ENCODE assay signal across 9 mouse cellular contexts in the genomic region with DNA sequence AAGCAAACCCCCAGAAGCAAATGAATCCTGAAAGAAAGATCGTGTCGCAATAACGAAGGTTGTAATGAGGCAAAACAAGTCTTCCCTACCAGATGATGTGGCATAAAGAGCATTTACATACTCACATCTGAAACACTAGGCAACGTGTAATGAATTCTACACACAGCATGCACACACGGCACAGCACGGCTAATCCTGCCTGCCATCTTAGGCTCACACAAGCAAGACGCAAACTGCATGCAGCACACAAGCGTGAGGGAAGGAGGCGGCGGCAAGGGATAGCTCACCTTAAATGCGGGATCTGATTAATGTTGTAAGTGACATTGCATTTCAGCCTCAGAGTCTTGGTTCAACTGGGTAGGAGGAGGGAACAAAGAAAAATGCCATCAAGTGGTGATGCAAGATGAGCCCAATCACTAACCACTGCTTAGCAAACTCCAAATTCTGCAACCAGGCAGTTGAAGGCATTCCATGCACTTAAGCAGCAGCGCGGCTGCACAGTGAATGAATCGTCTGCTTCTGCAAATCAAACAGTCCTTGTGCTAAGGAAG. TPM values are rescaled to one million over a fixed set of nuclear protein-coding genes. Genes with fewer than 3 reads are reported as not detected.
DNase-seq lines count a peak whose midpoint lies in the region; ATAC-seq and TF ChIP-seq lines count a peak whose summit lies in the region.
"Had no signal": no experiment of that assay in that cellular context is flagged by ENCODE, and none has a peak within 500 bp of the region (broad histone marks: within the 10 kb centered on the region; RNA-seq: fewer than 3 reads in every experiment).

No protein-coding gene starts in this region.

- no peaks in the 10 kb centered on the region for H3K27me3 ChIP-seq in heart, embryonic 14.5 days (ENCODE audit: control insufficient read depth, insufficient read depth, low read length)
- H3K27me3 ChIP-seq in forebrain, embryonic 15.5 days: no peaks in the 10 kb centered on the region
- H3K27me3 ChIP-seq in midbrain, embryonic 15.5 days (replicated peaks): no peaks in the 10 kb centered on the region
- no peaks in the 10 kb centered on the region for H3K27me3 ChIP-seq in thymus, adult 2 months (ENCODE audit: control insufficient read depth, insufficient read depth, low read length)

- DNase-seq in heart, adult 8-10 months (ENCODE audit: low spot score): no peak
- peak; percentile 94 for DNase-seq in brain, embryonic 14.5 days (ENCODE audit: low read depth)
- DNase-seq in thymus, adult 2 months: no peak

- peak overlapping the region; percentile 57 for H3K4me2 ChIP-seq in heart, embryonic 14.5 days (ENCODE audit: low read length)
- H3K4me2 ChIP-seq in forebrain, embryonic 15.5 days (replicated peaks): peak overlapping the region; percentile 50
- peak overlapping the region; percentile 52 for H3K4me2 ChIP-seq in midbrain, embryonic 15.5 days

- H3K27ac ChIP-seq in heart, embryonic 14.5 days (replicated peaks in 1 of 2; ENCODE audit: control insufficient read depth in 1 of 2, insufficient read depth in 1 of 2, low read depth in 2 of 2, low read length in 2 of 2): peak overlapping the region; percentile 13 to 67
- peak overlapping the region; percentile 94 for H3K27ac ChIP-seq in forebrain, embryonic 15.5 days (replicated peaks)
- peak overlapping the region; percentile 95 for H3K27ac ChIP-seq in midbrain, embryonic 15.5 days
- no peak overlapping the region for H3K27ac ChIP-seq in thymus, adult 2 months (ENCODE audit: control insufficient read depth, insufficient read depth, low read length)

- peak; percentile 39; the same call in 1 of the 2 replicates for TF ChIP-seq POLR2A in brain, embryonic 14.5 days (IDR thresholded peaks at IDR 0.05; ENCODE audit: borderline replicate concordance, extremely low read depth, insufficient read depth, insufficient read length, poor library complexity, severe bottlenecking)
- TF ChIP-seq POLR2A in thymus, adult 2 months (IDR thresholded peaks at IDR 0.05; ENCODE audit: control insufficient read depth, extremely low read depth, insufficient read depth, low read length, poor library complexity): no peak

- ATAC-seq in heart, embryonic 14.5 days (ENCODE audit: insufficient number of reproducible peaks, insufficient read depth, low FRiP score, low read depth): no peak
- peak; percentile 81 for ATAC-seq in forebrain, embryonic 15.5 days (replicated peaks)
- ATAC-seq in midbrain, embryonic 15.5 days (replicated peaks): peak; percentile 82
- ATAC-seq in erythroblast, adult 5-6 weeks (replicated peaks; ENCODE audit: low FRiP score, poor library complexity, severe bottlenecking): no peak
- no peak for ATAC-seq in erythroid progenitor cell, adult 5-6 weeks (replicated peaks; ENCODE audit: low FRiP score, poor library complexity, severe bottlenecking)

- 44% methylated on average over 14 of the region's 14 CpGs for WGBS in heart, embryonic 14.5 days
- WGBS in forebrain, embryonic 15.5 days: 10% methylated on average over 14 of the region's 14 CpGs
- 10% methylated on average over 14 of the region's 14 CpGs for WGBS in midbrain, embryonic 15.5 days
- 93% methylated on average over 14 of the region's 14 CpGs for WGBS in thymus, adult 2 months

- no peaks in the 10 kb centered on the region for H3K9me3 ChIP-seq in heart, embryonic 14.5 days (ENCODE audit: control insufficient read depth, low read length)
- H3K9me3 ChIP-seq in forebrain, embryonic 15.5 days: no peaks in the 10 kb centered on the region
- no peaks in the 10 kb centered on the region for H3K9me3 ChIP-seq in midbrain, embryonic 15.5 days
- H3K9me3 ChIP-seq: G1E had no signal

- TF ChIP-seq CTCF in brain, embryonic 14.5 days (IDR thresholded peaks at IDR 0.05; ENCODE audit: borderline replicate concordance, extremely low read depth, insufficient read depth, insufficient read length): no peak
- no peak for TF ChIP-seq CTCF in thymus, adult 2 months (IDR thresholded peaks at IDR 0.05; ENCODE audit: borderline replicate concordance, control insufficient read depth, extremely low read depth, insufficient read depth, low read length, poor library complexity)

- H3K36me3 ChIP-seq in heart, embryonic 14.5 days (ENCODE audit: control insufficient read depth, insufficient read depth, low read length): no peaks in the 10 kb centered on the region
- H3K36me3 ChIP-seq in forebrain, embryonic 15.5 days: no peaks in the 10 kb centered on the region
- no peaks in the 10 kb centered on the region for H3K36me3 ChIP-seq in midbrain, embryonic 15.5 days (replicated peaks)
- H3K36me3 ChIP-seq in thymus, adult 2 months (ENCODE audit: control insufficient read depth, insufficient read depth, low read length): no peaks in the 10 kb centered on the region
- H3K36me3 ChIP-seq: G1E had no signal

- peak overlapping the region; percentile 63 for H3K9ac ChIP-seq in heart, embryonic 14.5 days (ENCODE audit: low read length)
- peak overlapping the region; percentile 46 for H3K9ac ChIP-seq in forebrain, embryonic 15.5 days (replicated peaks)
- H3K9ac ChIP-seq in midbrain, embryonic 15.5 days: peak overlapping the region; percentile 67

- peaks cover 31 to 67% of the 10 kb centered on the region in 2 experiments for H3K4me1 ChIP-seq in heart, embryonic 14.5 days (ENCODE audit: control insufficient read depth in 2 of 2, insufficient read depth in 2 of 2, low read length in 2 of 2)
- H3K4me1 ChIP-seq in forebrain, embryonic 15.5 days: peaks cover 60% of the 10 kb centered on the region
- peaks cover 44% of the 10 kb centered on the region for H3K4me1 ChIP-seq in midbrain, embryonic 15.5 days
- no peaks in the 10 kb centered on the region for H3K4me1 ChIP-seq in thymus, adult 2 months (replicated peaks; ENCODE audit: control insufficient read depth, insufficient read depth, low read length)

- H3K4me3 ChIP-seq in heart, embryonic 14.5 days (ENCODE audit: control insufficient read depth in 1 of 2, insufficient read depth in 1 of 2, low read depth in 1 of 2, low read length in 2 of 2): peak overlapping the region; percentile 1 to 12; a peak in 3 of 4 replicates
- peak overlapping the region; percentile 35 for H3K4me3 ChIP-seq in forebrain, embryonic 15.5 days
- peak overlapping the region; percentile 44 for H3K4me3 ChIP-seq in midbrain, embryonic 15.5 days
- no peak overlapping the region for H3K4me3 ChIP-seq in thymus, adult 2 months (ENCODE audit: control insufficient read depth, insufficient read depth, low read length)

RNA-seq across cellular contexts. Expression of a gene that starts 20.6 kb away (rescaled TPM):
- polyA plus RNA-seq in heart, embryonic 14.5 days (2014; fragmentation: Nextera tagmentation; extraction: Ambion mirVana): 32.9 and 34.2 TPM in 2 replicates
- 10 to 100 TPM; 38.8 to 42.4 (median 40.8) TPM for total RNA-seq in heart, adult 8-10 months (2022)
- 8.3 and 15.0 TPM in 2 replicates for polyA plus RNA-seq in brain, embryonic 14.5 days (2012; rRNA removed)
- polyA plus RNA-seq in forebrain, embryonic 15.5 days (2015; fragmentation: Nextera tagmentation; extraction: Ambion mirVana): 48.2 and 51.0 TPM in 2 replicates
- polyA plus RNA-seq in midbrain, embryonic 15.5 days (2015; fragmentation: Nextera tagmentation; extraction: Ambion mirVana): 57.2 and 59.2 TPM in 2 replicates
- total RNA-seq in erythroblast, adult 5-6 weeks (2015; ENCODE audit: low replicate concordance): 4.8 and 7.1 TPM in 2 replicates
- 4.9 and 6.0 TPM in 2 replicates for total RNA-seq in erythroblast, adult 5-6 weeks (2017; ENCODE audit: low replicate concordance)
- 7.2 and 9.1 TPM in 2 replicates for polyA plus RNA-seq in thymus, adult 2 months (2012; rRNA removed)
- 5.0 and 5.9 TPM in 2 replicates for total RNA-seq in erythroid progenitor cell, adult 5-6 weeks (2015; ENCODE audit: low replicate concordance)
- 4.1 and 6.4 TPM in 2 replicates for total RNA-seq in erythroid progenitor cell, adult 5-6 weeks (2017; ENCODE audit: low replicate concordance)

Comparison
In these comparisons a context has a peak if more than half of its experiments do, and no peak if none do; other contexts are left out.
1. ATAC-seq: peak in forebrain, embryonic 15.5 days (single experiment) and midbrain, embryonic 15.5 days (single experiment); none in heart, embryonic 14.5 days (single experiment), erythroblast, adult 5-6 weeks (single experiment) and erythroid progenitor cell, adult 5-6 weeks (single experiment).
2. Peak in every context shown above with its lines, with median percentiles within 50 percentile points of each other: H3K4me2 ChIP-seq and H3K9ac ChIP-seq.